Mouse (Mus musculus): ENCODE results near the gene Kank4.
"Not testable (repeated sequence)": the region's sequence is repeated elsewhere in the genome, so short reads cannot be mapped to it uniquely, and the experiment has no call there.

Gene Kank4

DNA sequence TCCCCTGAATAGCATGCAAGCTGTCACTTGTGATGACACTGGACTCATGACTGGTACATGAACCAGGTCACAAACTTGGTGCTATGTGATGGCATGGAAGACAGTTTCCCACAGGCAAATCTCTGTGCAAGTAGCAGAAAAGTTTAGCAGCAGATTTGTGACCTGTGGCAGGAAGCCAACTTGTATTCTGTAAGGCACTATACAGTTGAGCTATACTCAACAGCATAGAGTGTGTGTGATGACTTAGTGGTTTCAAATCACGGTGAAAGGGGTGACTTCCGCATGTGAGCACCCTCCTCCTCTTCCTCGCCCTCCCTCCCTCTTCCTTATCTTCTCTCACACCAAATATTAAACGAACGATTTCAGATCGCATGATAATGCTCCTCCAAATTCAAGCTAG, 39.9 kb downstream of the Kank4 start:
- DNase-seq (ENCODE audit: low read depth, low spot score), result no peak

DNA sequence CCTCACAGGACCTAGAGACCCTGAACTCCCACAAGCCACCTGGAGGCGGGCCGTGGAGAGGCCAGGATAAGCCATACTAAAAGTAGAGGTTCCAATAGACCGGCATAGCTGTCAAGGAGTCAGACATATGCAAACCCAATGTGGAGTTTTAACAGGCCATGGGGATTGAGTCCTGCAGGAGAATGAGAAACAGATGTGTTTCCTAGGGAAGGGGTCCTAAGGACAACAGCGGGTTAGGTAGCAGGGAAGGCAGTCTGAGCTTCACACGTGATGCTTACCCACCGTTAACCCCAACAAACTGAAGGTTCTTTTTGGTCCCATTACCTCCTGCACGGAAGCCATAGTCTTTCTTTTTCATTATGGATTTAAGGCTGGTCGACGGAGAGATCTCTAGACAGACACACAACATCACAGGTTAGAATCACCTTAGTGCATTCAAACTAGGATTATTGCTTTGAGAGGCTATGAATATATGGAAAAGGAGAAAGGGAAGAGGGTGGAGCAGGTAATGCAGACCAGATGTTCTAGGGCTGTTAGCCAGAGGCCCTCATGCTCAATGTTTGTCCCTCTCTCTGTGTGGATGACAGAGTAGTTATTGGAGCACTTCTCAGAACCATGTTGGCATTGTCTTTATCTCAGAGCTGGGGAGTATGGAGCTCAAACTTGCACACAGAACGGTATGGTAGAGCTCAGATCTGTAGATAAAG, 40.5 kb downstream of the Kank4 start:
- no peak for DNase-seq (ENCODE audit: low read depth, low spot score)

- DNase-seq (ENCODE audit: low read depth, low spot score), result no peak
Observed at GRCm38 (mm10) chr4:98773785-98774184, 43.6 kb downstream of the Kank4 start.

- no peak for DNase-seq (ENCODE audit: low read depth, low spot score)
Observed at GRCm38 (mm10) chr4:98767134-98768133, 49.9 kb downstream of the Kank4 start.

DNA sequence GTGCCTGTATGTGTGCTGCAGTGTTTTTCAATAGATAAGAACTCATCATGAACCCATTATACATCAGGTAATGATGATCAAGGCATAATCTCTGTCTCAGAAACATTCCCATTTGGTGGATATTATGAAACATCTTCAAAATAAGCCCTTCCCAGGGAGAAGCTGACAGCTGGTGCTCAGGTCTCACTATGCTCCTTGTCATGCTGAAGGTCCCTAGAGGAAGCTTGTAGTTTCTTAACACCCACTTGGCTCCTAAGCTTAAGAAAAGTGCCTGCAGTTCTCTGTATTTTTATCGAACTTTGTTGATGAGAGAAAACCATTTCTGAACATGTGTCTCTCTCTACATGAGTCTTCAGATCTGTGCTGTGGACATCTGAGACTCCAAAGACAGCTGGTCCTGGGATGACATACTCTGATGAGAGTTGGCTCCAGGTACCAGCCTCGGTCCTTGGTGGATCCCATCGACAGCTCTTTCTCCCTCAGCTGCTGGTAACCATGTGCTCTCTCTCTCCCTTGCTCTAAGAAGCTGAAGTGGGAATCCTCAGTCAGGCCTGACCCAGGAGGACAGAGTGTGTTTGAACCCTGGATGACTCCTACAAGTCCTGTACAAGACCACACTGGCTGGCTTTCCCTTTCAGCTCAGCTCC, 58.3 kb downstream of the Kank4 start:
- no peak for DNase-seq (ENCODE audit: low read depth, low spot score)

DNA sequence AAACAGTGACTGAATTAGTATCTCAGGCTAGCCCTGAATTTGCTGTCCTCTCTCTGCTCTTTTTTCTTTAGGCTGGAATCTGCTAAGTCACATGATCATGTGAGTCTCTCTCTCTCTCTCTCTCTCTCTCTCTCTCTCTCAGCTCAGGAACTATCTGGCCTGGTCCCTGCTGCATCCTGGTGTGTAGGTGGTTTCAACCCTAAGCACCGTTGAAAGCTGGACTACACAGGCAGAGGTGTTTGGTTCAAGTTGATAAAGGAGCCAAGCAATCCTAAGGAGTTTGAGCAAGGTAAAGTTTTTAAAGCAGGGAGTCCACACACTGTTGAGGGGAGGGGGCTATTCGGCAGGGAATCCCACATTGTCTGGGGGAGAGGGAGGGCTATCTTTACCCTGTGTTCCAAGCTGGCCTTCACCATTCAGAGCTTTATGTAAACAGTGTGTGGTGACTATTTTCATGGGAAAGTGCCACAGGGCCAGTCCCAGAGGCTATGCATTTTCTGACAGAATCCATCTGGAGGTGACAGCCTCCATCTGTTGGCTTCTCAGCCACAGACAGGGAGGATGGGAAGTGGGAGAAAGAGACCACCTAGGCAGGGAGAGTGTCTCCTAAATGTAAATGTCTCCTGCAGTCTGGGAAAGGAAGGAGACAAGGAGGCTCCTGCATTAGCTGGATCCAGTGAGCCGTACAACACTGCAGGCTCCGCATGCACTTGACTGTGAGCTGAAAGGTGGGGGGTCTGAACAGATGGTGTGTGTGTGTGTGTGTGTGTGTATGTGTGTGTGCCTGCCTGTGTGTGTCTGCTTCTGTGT, 59.1 kb downstream of the Kank4 start:
- DNase-seq (ENCODE audit: low read depth, low spot score), result no peak

DNA sequence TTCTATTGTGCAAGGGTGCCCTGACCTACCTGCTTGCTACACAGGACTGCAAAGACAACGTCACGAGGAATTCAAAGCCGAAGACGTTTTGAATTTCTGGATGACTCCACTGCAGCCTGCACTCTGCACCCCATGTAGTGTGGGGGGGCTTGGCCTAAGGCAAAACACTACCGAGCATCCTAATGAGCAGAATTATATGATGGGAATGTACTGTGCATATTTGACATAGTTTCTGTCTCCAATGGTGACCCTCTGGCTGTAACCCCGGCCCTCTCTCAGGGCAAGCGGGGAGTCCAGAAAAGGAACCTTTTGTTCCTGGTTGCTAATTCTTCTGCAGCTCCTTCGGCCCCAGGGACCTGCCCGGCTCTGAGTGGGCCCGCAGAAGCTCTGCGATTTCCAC, 61.2 kb downstream of the Kank4 start:
- DNase-seq (ENCODE audit: low read depth, low spot score), result no peak

DNA sequence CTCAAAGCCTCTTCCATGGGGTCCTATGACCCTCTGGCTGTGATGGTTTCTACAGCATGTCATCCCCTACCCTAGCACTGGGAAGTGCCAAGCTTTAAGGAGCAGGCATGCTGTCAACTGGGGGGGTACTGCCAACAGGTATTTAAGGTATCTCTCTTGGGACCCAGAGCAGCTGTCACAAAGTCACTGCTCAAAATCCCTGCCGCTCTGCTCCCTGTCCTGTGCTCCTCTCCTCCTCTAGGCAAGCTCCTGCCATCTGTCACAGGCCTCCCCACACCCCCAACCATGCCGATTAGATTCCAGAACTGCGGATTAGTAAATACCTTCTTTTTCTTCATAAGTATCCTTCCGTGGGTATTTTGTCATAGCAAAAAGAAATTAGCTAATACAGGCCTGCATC, 62.9 kb downstream of the Kank4 start:
- DNase-seq (ENCODE audit: low read depth, low spot score), result no peak

- DNase-seq (ENCODE audit: low read depth, low spot score), result no peak
Observed at GRCm38 (mm10) chr4:98743906-98744210, 73.5 kb downstream of the Kank4 start.

GRCm38 (mm10) chr4:98743209-98743905, 74.0 kb downstream of the Kank4 start:
- no peak for DNase-seq (ENCODE audit: low read depth, low spot score)

DNA sequence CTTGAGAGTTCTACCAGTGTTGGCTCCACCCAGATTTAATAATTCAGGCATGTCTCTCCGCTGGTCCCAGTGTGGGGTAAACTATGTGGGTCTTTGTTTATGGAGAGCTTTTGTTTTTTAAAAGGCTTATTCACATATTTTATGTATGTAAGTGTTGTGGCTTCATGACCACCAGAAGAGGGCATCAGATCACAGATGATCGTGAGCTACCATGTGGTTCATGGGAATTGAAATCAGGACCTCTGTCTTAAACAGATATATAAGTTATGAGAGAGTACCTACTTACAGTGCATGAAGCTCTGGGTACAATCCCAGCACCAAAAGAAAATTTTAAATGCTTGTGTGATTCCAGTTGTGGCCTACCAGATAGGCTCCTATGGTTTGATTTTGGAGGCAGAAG, 77.6 kb downstream of the Kank4 start:
- peak; percentile 41 for DNase-seq (ENCODE audit: low read depth, low spot score)

DNA sequence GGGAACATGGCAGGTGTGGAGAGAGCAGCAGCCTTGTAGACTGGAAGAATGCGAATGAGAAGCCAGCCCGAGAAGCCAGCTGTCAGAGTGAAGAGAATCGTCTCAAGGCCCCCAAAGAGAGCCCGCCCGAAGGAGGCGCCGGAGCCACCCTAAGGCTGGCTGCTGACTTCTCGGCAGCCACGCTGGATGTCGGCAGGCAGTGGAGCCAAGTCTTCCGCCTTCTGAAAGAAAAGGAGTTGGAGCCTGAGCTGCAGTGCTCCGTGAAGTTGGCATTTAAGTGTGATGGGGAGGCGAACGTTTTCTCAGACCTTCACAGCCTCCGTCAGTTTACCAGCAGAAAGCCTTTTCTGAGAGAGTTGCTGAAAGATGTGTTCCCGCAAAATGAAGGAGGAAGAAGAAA, 83.7 kb downstream of the Kank4 start:
- no peak for DNase-seq (ENCODE audit: low read depth, low spot score)

DNA sequence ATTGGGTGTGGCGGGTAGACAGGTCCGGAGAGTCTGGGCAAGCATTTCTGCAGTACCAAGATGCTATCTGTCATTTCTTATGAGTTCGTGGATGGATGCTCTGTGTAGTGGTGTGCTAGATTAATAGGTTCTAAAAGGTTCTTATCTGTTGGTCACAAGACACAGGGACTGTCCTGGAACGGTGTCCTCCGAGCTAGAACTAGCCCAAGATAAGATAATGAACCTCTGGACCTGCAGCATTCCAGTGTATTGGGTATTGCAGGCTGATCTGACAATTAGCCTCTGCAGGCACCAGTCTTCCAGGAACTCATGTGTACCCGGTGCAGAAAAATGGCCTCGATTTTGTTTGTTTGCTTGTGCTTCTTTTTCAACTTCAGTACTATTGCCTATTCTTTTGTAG, 88.6 kb downstream of the Kank4 start:
- no peak for DNase-seq (ENCODE audit: low read depth, low spot score)

GRCm38 (mm10) chr4:98727959-98728347, 89.4 kb downstream of the Kank4 start:
- DNase-seq (ENCODE audit: low read depth, low spot score), result no peak

DNA sequence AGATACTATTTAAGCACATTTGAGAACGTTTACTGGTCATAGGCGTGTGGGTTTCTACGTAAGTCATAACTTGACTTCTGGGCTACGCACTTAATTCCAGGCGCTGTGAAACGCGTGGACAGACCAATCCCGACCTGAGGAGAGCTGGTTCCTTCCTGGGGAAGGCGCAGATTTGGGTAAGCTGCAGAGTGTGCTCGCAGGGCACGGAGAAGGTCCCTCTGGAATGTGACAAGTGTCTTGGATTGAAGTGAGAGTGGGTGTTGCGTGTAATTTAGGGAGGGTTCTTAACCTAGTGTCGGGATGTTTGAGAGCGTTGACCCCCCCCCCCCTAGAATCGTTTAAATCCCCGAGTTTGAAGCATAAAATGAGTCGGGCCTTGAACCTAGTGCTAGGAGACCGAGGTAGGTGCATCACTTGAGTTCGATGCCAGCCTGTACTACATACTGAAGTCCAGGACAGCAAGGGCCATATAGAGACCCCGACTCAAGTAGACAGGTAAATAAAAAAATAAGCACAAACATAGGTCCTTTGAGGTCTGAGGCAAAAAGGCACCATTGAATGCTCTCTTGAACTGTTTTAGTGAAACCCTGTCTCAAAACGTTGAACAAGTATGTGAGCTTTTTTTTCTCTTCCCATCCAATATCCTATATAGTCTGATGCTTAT, 89.9 kb downstream of the Kank4 start:
- no peak for DNase-seq (ENCODE audit: low read depth, low spot score)

GRCm38 (mm10) chr4:98726590-98727237, 90.6 kb downstream of the Kank4 start, which contains the start of gene L1td1:
L1td1 (plus strand) TSS chr4:98726734.
- no peak for DNase-seq (ENCODE audit: low read depth, low spot score)

GRCm38 (mm10) chr4:98725439-98725838, 91.9 kb downstream of the Kank4 start:
- peak; percentile 21 for DNase-seq (ENCODE audit: low read depth, low spot score)

- not testable (repeated sequence) for DNase-seq (ENCODE audit: low read depth, low spot score)
Observed at GRCm38 (mm10) chr4:98724682-98725081, 92.7 kb downstream of the Kank4 start.

DNA sequence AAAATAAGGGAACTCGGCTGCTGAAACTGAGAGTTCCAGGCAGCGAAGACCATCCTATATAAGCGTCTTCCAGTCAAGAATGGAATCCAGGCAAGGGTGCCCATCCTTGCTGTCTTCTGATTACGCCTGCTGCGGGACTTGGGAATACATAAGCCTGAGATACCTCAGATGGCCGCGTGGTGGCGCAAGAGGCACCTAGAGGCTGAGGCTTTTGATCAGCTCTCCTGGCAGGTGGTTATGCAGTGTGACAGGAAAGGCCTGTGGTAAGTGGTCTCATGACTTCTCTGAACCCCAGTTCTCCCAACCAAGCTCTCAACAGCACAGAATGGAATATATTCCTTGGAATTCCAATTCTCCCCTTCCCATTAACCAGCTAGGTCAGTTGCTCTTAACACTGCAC, 94.9 kb downstream of the Kank4 start:
- DNase-seq (ENCODE audit: low read depth, low spot score), result peak; percentile 68

- DNase-seq (ENCODE audit: low read depth, low spot score), result no peak
Observed at GRCm38 (mm10) chr4:98718547-98718917, 98.8 kb downstream of the Kank4 start.

Measured in A20 (cell line).